Mouse (Mus musculus) hindbrain, embryonic 12.5 days (tissue): ENCODE results near the gene Nxpe3. TPM values are rescaled to one million over a fixed set of nuclear protein-coding genes. Genes with fewer than 3 reads are reported as not detected.

Source experiments
- ATAC-seq: fragments of 200-750 bp; cut with Nextera tagmentation; 2 replicates; pipeline ENCODE4 v1.8.0; 2017; ENCODE audit warnings: moderate TSS enrichment; ENCODE audit not compliant: low FRiP score
- H3K27ac ChIP-seq: fragments of 300-500 bp; sonication (generic); 2 replicates; pipeline ENCODE4 v1.5.1; 2016; ENCODE audit warnings: mild to moderate bottlenecking
- H3K27me3 ChIP-seq: fragments of 300-500 bp; sonication (generic); 2 replicates; pipeline ENCODE4 v1.6.1; 2016; ENCODE audit warnings: mild to moderate bottlenecking
- H3K36me3 ChIP-seq: fragments of 300-500 bp; sonication (generic); 2 replicates; pipeline ENCODE4 v1.6.1; 2016; ENCODE audit warnings: mild to moderate bottlenecking
- H3K4me1 ChIP-seq: fragments of 300-500 bp; sonication (generic); 2 replicates; pipeline ENCODE4 v1.6.1; 2016
- H3K4me2 ChIP-seq: fragments of 300-500 bp; sonication (generic); replicated peaks from 2 replicates; pipeline ENCODE4 v1.6.1; 2016; ENCODE audit warnings: mild to moderate bottlenecking
- H3K4me3 ChIP-seq: fragments of 300-500 bp; sonication (generic); 2 replicates; pipeline ENCODE4 v1.5.1; 2016; ENCODE audit warnings: mild to moderate bottlenecking
- H3K9ac ChIP-seq: fragments of 300-500 bp; sonication (generic); 2 replicates; pipeline ENCODE4 v1.6.1; 2016; ENCODE audit warnings: mild to moderate bottlenecking, moderate library complexity
- H3K9me3 ChIP-seq: fragments of 300-500 bp; sonication (generic); replicated peaks from 2 replicates; pipeline ENCODE4 v1.6.1; 2016; ENCODE audit warnings: mild to moderate bottlenecking
- WGBS: fragments of 180-500 bp; shearing (Covaris S2); methylation state at CpG from one replicate; pipeline ENCODE4 v1.1.7; 2016; 5-methylcytosine and 5-hydroxymethylcytosine counted together
- polyA plus RNA-seq: library from polyadenylated mRNA; unstranded; fragments of >200 nt; fragmentation: Nextera tagmentation; extraction: Ambion mirVana; gene quantifications from 2 replicates; pipeline ENCODE4 v1.2.1, GENCODE M21; 2016

Gene Nxpe3
- polyA plus RNA-seq, 1 experiment from 2014 or later = 1.1 TPM

GRCm38 (mm10) chr16:55814686-55815085, 80.4 kb downstream of the Nxpe3 start:
- Histone ChIP-seq H3K9ac (no peak overlapping the region), H3K36me3 (peaks cover 45% of the 10 kb centered on the region), H3K27me3 (no peaks in the 10 kb centered on the region), H3K9me3 (no peaks in the 10 kb centered on the region), H3K4me3 (no peak overlapping the region), H3K4me1 (peaks cover 9% of the 10 kb centered on the region), H3K27ac (no peak overlapping the region), H3K4me2 (no peak overlapping the region)
- no peak for ATAC-seq
- WGBS = 99% methylated on average over 6 of the region's 6 CpGs

DNA sequence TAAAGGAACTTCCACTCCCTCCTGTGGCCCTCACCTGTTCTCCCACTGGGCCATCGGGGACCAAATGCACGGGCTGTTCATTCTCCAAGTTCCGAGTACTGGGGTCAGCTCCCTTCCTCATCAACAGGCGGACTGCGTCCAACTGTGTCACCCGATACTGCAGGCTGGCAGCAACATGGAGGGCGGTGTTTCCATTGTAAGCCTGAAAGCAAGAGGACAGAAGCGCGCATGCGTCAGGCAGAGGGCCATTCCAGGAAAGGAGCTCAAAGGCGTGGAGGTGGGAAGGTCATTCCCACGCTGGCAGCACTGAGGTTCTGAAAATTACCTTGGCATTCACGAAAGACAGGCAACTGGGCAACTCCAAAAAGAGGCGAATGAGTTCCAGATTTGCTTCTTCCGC, 81.2 kb downstream of the Nxpe3 start:
- Histone ChIP-seq H3K4me1 (peaks cover 2% of the 10 kb centered on the region), H3K36me3 (peaks cover 45% of the 10 kb centered on the region), H3K27ac (no peak overlapping the region), H3K9ac (no peak overlapping the region), H3K27me3 (no peaks in the 10 kb centered on the region), H3K4me3 (no peak overlapping the region), H3K9me3 (no peaks in the 10 kb centered on the region), H3K4me2 (no peak overlapping the region)
- WGBS = 78% methylated on average over 15 of the region's 15 CpGs
- no peak for ATAC-seq

DNA sequence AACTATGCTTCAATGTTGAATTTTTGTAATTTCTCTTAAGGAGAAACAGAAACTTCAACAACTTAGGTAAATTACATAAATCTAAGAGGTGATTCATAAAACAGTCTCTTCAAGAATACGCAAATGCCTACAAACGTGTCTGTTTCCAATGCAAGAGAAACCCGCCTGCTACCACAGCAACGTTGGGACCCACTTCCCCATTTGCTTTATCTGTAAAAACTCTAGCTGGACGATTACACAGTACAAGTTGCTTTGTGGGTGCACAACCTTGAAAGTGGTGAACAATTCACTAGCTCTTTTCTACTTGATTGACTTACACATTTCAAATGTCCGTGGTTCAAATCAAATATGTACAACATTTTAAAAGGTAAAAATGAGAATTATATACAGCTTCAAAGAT, 83.3 kb downstream of the Nxpe3 start:
- no peak for ATAC-seq
- no peak overlapping the region for H3K27ac ChIP-seq
- H3K4me1 ChIP-seq = no peaks in the 10 kb centered on the region
- H3K9ac ChIP-seq = no peak overlapping the region
- H3K36me3 ChIP-seq = peaks cover 35% of the 10 kb centered on the region
- H3K27me3 ChIP-seq = no peaks in the 10 kb centered on the region
- WGBS = 89% methylated on average over 6 of the region's 6 CpGs
- H3K4me2 ChIP-seq = no peak overlapping the region
- no peaks in the 10 kb centered on the region for H3K9me3 ChIP-seq
- H3K4me3 ChIP-seq = no peak overlapping the region

DNA sequence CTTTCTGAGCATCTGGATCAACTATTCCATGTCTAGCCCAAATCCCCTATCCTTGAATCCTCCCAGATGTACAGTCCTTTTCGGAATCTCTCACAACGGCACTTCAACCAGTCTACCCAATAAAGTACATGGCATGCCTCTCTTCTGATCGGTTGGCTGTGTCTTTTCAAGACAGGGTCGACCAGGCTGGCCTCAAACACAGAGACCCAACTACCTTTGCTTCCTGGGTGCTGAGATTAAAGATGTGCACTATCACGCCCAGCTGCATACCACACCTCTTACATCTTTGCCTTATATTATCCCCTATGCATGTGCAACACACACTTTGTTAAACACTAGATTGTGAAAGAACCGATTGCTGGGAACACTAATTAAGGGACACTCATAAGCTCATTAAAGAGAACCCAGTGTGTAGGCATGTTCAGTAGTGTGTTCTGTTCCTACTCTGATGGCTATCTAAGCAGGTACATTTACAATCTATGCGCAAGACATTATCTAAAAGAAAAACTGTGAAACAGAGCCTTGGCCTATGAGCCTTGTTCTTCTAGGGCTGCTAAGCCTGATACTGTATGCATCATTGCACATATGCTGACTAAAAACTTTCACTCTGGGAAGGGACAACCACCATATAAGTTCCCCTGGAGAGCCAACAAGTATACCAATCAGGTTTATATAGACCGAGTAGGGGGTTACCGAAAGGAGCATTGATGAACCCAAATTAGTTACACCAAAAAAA, 85.1 kb downstream of the Nxpe3 start:
- H3K4me3 ChIP-seq = no peak overlapping the region
- H3K36me3 ChIP-seq = peaks cover 19% of the 10 kb centered on the region
- H3K9me3 ChIP-seq = no peaks in the 10 kb centered on the region
- no peak overlapping the region for H3K4me2 ChIP-seq
- no peak for ATAC-seq
- no peaks in the 10 kb centered on the region for H3K4me1 ChIP-seq
- H3K27me3 ChIP-seq = no peaks in the 10 kb centered on the region
- no peak overlapping the region for H3K27ac ChIP-seq
- WGBS = 93% methylated on average over 9 of the region's 9 CpGs
- H3K9ac ChIP-seq = no peak overlapping the region

- Histone ChIP-seq H3K36me3 (peaks cover 15% of the 10 kb centered on the region), H3K27me3 (no peaks in the 10 kb centered on the region), H3K27ac (no peak overlapping the region), H3K4me2 (no peak overlapping the region), H3K9ac (no peak overlapping the region), H3K9me3 (no peaks in the 10 kb centered on the region), H3K4me1 (no peaks in the 10 kb centered on the region), H3K4me3 (no peak overlapping the region)
- 95% methylated on average over 6 of the region's 6 CpGs for WGBS
- no peak for ATAC-seq
Observed at GRCm38 (mm10) chr16:55809345-55809744, 85.7 kb downstream of the Nxpe3 start.

DNA sequence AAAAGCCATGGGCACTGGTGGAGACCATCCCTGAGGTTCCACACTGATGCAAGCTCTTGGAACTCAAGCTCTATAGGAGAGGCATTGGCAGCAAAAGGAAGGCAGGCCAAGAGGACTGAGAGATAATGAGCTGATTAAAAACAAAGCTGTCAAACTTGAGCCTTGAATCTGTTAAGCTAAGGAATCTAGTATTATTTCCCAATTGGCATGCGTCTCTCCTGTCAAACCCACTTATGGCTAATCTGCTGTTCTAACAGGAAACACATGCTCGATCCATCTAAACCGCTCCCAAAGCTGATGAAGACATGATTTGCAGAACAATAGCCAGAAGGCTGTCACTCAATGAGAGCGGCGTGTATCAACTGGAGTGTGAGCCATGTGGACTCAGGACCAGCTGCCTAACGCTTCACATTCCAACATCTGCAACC, 87.6 kb downstream of the Nxpe3 start:
- Histone ChIP-seq H3K36me3 (peaks cover 1% of the 10 kb centered on the region; the same call in 1 of the 2 replicates), H3K27ac (no peak overlapping the region), H3K4me3 (no peak overlapping the region), H3K4me2 (no peak overlapping the region), H3K27me3 (no peaks in the 10 kb centered on the region), H3K9ac (no peak overlapping the region), H3K4me1 (no peaks in the 10 kb centered on the region), H3K9me3 (no peaks in the 10 kb centered on the region)
- no peak for ATAC-seq
- 62% methylated on average over 6 of the region's 6 CpGs for WGBS

- H3K4me2 ChIP-seq = no peak overlapping the region
- no peak overlapping the region for H3K27ac ChIP-seq
- H3K9me3 ChIP-seq = no peaks in the 10 kb centered on the region
- no peaks in the 10 kb centered on the region for H3K36me3 ChIP-seq
- 88% methylated on average over 1 of the region's 1 CpGs for WGBS
- no peak overlapping the region for H3K4me3 ChIP-seq
- no peaks in the 10 kb centered on the region for H3K4me1 ChIP-seq
- no peaks in the 10 kb centered on the region for H3K27me3 ChIP-seq
- no peak for ATAC-seq
- no peak overlapping the region for H3K9ac ChIP-seq
Observed at GRCm38 (mm10) chr16:55804799-55805198, 90.3 kb downstream of the Nxpe3 start.

- H3K27me3 ChIP-seq = no peaks in the 10 kb centered on the region
- H3K9me3 ChIP-seq = no peaks in the 10 kb centered on the region
- no peak overlapping the region for H3K9ac ChIP-seq
- ATAC-seq = no peak
- no peaks in the 10 kb centered on the region for H3K4me1 ChIP-seq
- 92% methylated on average over 1 of the region's 1 CpGs for WGBS
- H3K36me3 ChIP-seq = no peaks in the 10 kb centered on the region
- H3K4me2 ChIP-seq = no peak overlapping the region
- no peak overlapping the region for H3K27ac ChIP-seq
- H3K4me3 ChIP-seq = no peak overlapping the region
Observed at GRCm38 (mm10) chr16:55801629-55802028, 93.5 kb downstream of the Nxpe3 start.

DNA sequence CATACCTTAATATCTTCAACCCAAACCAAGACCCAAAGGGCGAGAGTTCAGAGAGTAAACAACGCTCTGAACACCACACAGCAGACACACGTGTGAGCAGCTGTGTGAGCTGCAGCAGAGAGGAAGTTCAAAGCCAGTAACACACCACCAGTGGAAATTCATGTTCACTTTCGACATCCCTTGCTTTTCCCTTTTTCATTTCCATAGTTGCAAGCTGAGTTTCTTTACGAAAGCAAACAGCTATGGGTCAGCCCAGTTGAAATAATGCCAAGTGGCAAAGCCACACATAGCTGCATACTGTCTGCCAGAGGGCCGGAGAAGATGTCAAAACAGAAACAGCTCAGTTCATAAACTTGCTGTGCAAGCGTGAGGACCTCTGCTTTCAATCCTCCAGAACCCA, 96.2 kb downstream of the Nxpe3 start:
- H3K27me3 ChIP-seq = no peaks in the 10 kb centered on the region
- ATAC-seq = no peak
- H3K36me3 ChIP-seq = no peaks in the 10 kb centered on the region
- no peaks in the 10 kb centered on the region for H3K9me3 ChIP-seq
- no peak overlapping the region for H3K9ac ChIP-seq
- H3K27ac ChIP-seq = no peak overlapping the region
- H3K4me3 ChIP-seq = no peak overlapping the region
- no peak overlapping the region for H3K4me2 ChIP-seq
- no peaks in the 10 kb centered on the region for H3K4me1 ChIP-seq
- WGBS = 88% methylated on average over 7 of the region's 7 CpGs

GRCm38 (mm10) chr16:55790326-55790725, 104.8 kb downstream of the Nxpe3 start:
- no peak overlapping the region for H3K27ac ChIP-seq
- 89% methylated on average over 7 of the region's 7 CpGs for WGBS
- no peak for ATAC-seq
- no peaks in the 10 kb centered on the region for H3K36me3 ChIP-seq
- no peaks in the 10 kb centered on the region for H3K9me3 ChIP-seq
- H3K9ac ChIP-seq = no peak overlapping the region
- H3K4me1 ChIP-seq = no peaks in the 10 kb centered on the region
- no peak overlapping the region for H3K4me2 ChIP-seq
- H3K4me3 ChIP-seq = no peak overlapping the region
- no peaks in the 10 kb centered on the region for H3K27me3 ChIP-seq

Other genes with a start within 250 kb of the Nxpe3 start
- 1.4 and 1.8 TPM in 2 replicates for gene Nfkbiz, start 56.4 kb downstream of the Nxpe3 start, polyA plus RNA-seq
- gene Cep97, start 39.6 kb upstream of the Nxpe3 start, polyA plus RNA-seq = 16.5 and 19.5 TPM in 2 replicates
- 667 and 708 TPM in 2 replicates for gene Rpl24, start 71.0 kb upstream of the Nxpe3 start, polyA plus RNA-seq
- 20.8 and 21.8 TPM in 2 replicates for gene Zbtb11, start 78.6 kb upstream of the Nxpe3 start, polyA plus RNA-seq
- gene Pcnp, start 134.5 kb upstream of the Nxpe3 start, polyA plus RNA-seq = 270 and 291 TPM in 2 replicates
- 25.1 and 25.3 TPM in 2 replicates for gene Trmt10c, start 142.5 kb upstream of the Nxpe3 start, polyA plus RNA-seq
- gene Senp7, start 153.1 kb upstream of the Nxpe3 start, polyA plus RNA-seq = 53.6 and 54.5 TPM in 2 replicates